Mouse (Mus musculus) hindbrain, embryonic 12.5 days (tissue): ENCODE results near the gene Helz2. TPM values are rescaled to one million over a fixed set of nuclear protein-coding genes. Genes with fewer than 3 reads are reported as not detected.

Experiments
- ATAC-seq: fragments of 200-750 bp; cut with Nextera tagmentation; 2 replicates; pipeline ENCODE4 v1.8.0; 2017; ENCODE audit warnings: moderate TSS enrichment; ENCODE audit not compliant: low FRiP score
- H3K27ac ChIP-seq: fragments of 300-500 bp; sonication (generic); 2 replicates; pipeline ENCODE4 v1.5.1; 2016; ENCODE audit warnings: mild to moderate bottlenecking
- H3K27me3 ChIP-seq: fragments of 300-500 bp; sonication (generic); 2 replicates; pipeline ENCODE4 v1.6.1; 2016; ENCODE audit warnings: mild to moderate bottlenecking
- H3K36me3 ChIP-seq: fragments of 300-500 bp; sonication (generic); 2 replicates; pipeline ENCODE4 v1.6.1; 2016; ENCODE audit warnings: mild to moderate bottlenecking
- H3K4me1 ChIP-seq: fragments of 300-500 bp; sonication (generic); 2 replicates; pipeline ENCODE4 v1.6.1; 2016
- H3K4me2 ChIP-seq: fragments of 300-500 bp; sonication (generic); replicated peaks from 2 replicates; pipeline ENCODE4 v1.6.1; 2016; ENCODE audit warnings: mild to moderate bottlenecking
- H3K4me3 ChIP-seq: fragments of 300-500 bp; sonication (generic); 2 replicates; pipeline ENCODE4 v1.5.1; 2016; ENCODE audit warnings: mild to moderate bottlenecking
- H3K9ac ChIP-seq: fragments of 300-500 bp; sonication (generic); 2 replicates; pipeline ENCODE4 v1.6.1; 2016; ENCODE audit warnings: mild to moderate bottlenecking, moderate library complexity
- H3K9me3 ChIP-seq: fragments of 300-500 bp; sonication (generic); replicated peaks from 2 replicates; pipeline ENCODE4 v1.6.1; 2016; ENCODE audit warnings: mild to moderate bottlenecking
- WGBS: fragments of 180-500 bp; shearing (Covaris S2); methylation state at CpG from one replicate; pipeline ENCODE4 v1.1.7; 2016; 5-methylcytosine and 5-hydroxymethylcytosine counted together
- polyA plus RNA-seq: library from polyadenylated mRNA; unstranded; fragments of >200 nt; fragmentation: Nextera tagmentation; extraction: Ambion mirVana; gene quantifications from 2 replicates; pipeline ENCODE4 v1.2.1, GENCODE M21; 2016

The Helz2 gene
- polyA plus RNA-seq, 1 experiment from 2014 or later: 0.81 TPM

DNA sequence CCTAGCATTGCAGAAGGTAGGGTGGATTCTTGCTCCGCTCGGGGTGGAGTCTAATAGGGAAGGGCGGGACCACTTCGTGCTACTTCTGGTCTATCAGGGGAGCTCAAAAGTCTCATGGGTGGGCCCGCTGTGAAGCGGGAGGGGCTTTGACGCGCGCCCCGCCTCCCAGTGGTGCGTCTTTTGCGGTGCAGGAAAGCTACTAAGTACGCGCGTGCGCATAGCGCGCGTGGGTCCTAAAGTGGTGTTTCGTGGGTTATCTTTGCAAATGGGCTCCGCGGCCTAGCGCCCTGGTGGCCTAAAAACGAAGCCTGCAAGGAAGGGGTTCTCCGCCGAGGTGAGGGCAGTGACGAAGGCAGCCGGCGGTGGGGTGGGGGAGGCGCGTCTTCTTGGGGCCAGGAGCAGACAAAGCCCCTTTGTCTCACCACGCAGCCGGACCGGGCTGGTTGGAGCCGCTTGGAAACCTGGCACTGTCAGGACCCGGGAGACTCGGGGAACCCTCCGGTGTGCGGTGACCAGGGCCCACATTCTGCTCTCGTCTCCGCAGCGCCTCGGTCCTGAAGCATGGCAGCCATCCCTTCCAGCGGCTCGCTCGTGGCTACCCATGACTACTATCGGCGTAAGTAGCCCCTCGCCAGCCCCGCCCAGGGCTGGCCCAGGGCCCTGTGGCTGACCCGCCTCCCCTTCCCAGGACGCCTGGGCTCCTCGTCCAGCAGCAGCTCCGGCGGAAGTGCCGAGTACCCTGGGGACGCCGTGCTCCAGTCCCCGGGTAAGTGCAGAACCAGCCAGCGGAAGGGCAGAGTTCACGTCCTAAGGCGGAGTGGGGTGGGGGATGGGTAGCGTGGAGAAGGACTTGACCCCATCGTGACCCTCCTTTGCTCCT is 54.5 kb downstream of the Helz2 start, which contains the start of gene Ppdpf:
Gene Ppdpf, plus strand, starts transcription at position 127 of the 880 bp plus-strand sequence.
- under 1% methylated on average over 63 of the region's 64 CpGs for WGBS
- Histone ChIP-seq H3K27me3 (no peaks in the 10 kb centered on the region), H3K4me3 (peak within 1 kb of the TSS; percentile 69), H3K36me3 (peaks cover 11% of the 10 kb centered on the region), H3K9me3 (no peaks in the 10 kb centered on the region), H3K4me1 (peaks cover 13% of the 10 kb centered on the region), H3K27ac (peak within 1 kb of the TSS; percentile 97), H3K4me2 (peak within 1 kb of the TSS; percentile 58), H3K9ac (peak within 1 kb of the TSS; percentile 93)
- ATAC-seq: peak; percentile 93

- Histone ChIP-seq H3K27me3 (no peaks in the 10 kb centered on the region), H3K36me3 (peaks cover 11% of the 10 kb centered on the region), H3K4me1 (peaks cover 13% of the 10 kb centered on the region), H3K9me3 (no peaks in the 10 kb centered on the region), H3K4me2 (peak overlapping the region; percentile 58), H3K27ac (peak overlapping the region; percentile 97), H3K9ac (peak overlapping the region; percentile 93), H3K4me3 (peak overlapping the region; percentile 69)
- ATAC-seq: peak; percentile 83
- WGBS: under 1% methylated on average over 14 of the region's 14 CpGs
Observed at GRCm38 (mm10) chr2:181186635-181187034, 55.2 kb downstream of the Helz2 start.

DNA sequence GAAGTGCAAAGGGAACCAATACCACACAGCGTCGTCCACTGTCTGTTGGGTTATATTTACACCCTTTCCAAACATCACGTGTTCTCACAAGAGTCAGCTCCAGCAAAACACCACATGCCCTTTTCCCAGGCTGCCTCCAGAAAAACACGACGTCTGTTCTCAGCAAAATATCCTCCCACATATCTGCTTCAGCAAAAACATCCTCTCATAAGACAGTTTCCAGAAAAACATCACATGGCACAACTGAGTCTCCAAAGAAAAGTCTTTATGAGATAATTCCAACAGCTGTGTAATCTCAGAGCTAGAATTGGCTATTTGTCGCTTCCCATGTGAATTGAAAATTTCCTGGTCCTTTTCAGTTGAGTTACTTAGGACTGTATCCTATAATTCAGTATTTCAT is 60.9 kb downstream of the Helz2 start:
- Histone ChIP-seq H3K4me1 (no peaks in the 10 kb centered on the region; the same call in 1 of the 2 replicates), H3K9me3 (no peaks in the 10 kb centered on the region), H3K4me2 (no peak overlapping the region), H3K4me3 (no peak overlapping the region), H3K36me3 (no peaks in the 10 kb centered on the region), H3K27ac (no peak overlapping the region), H3K27me3 (no peaks in the 10 kb centered on the region), H3K9ac (no peak overlapping the region)
- no peak for ATAC-seq
- WGBS: 87% methylated on average over 6 of the region's 6 CpGs

DNA sequence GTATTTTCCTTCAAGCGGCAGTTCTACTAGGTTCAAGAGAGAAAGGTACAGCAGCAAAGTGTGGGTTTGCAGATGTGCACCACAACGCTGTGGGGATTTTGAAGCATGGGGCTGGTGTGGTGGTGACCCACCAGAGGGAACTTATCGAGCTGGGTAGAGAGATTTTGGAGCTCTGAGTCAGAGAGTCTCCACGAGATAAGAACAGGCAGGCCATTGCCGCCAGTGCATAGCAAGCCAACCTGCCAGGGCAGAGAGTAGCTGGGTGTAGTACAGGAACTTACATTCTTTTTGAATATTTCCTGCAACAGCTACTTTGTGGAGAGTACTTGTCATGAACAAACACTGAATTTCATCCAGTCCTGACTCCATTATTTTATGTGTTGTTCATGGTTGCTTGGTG is 63.4 kb downstream of the Helz2 start:
- H3K9ac ChIP-seq: no peak overlapping the region
- H3K9me3 ChIP-seq: no peaks in the 10 kb centered on the region
- no peak for ATAC-seq
- no peaks in the 10 kb centered on the region for H3K36me3 ChIP-seq
- H3K4me1 ChIP-seq: no peaks in the 10 kb centered on the region
- H3K27me3 ChIP-seq: no peaks in the 10 kb centered on the region
- 84% methylated on average over 5 of the region's 5 CpGs for WGBS
- no peak overlapping the region for H3K4me3 ChIP-seq
- H3K27ac ChIP-seq: no peak overlapping the region
- no peak overlapping the region for H3K4me2 ChIP-seq

DNA sequence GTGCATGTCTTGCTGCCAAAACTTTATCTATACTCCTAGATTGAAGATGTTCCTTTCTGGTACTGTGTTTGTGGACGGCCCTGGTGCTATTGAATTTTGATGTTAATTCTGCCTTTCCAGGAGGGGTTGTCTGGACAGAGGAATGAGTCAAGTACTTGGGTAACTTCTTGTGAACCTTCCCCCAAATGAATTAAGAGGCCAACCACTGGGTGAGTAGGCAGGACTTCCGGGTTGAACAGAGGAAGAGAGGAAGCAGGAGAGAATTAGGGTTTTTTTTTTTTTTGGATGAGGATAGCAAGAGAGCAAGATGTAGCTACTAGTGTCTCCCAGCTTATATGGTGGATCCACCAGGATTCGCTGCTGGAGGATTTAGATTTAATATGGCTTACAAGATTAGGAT is 63.8 kb downstream of the Helz2 start:
- Histone ChIP-seq H3K9me3 (no peaks in the 10 kb centered on the region), H3K4me2 (no peak overlapping the region), H3K27ac (no peak overlapping the region), H3K4me1 (no peaks in the 10 kb centered on the region), H3K27me3 (no peaks in the 10 kb centered on the region), H3K4me3 (no peak overlapping the region), H3K9ac (no peak overlapping the region), H3K36me3 (no peaks in the 10 kb centered on the region)
- 83% methylated on average over 3 of the region's 3 CpGs for WGBS
- ATAC-seq: no peak

Other genes with a start within 250 kb of the Helz2 start
- gene Chrna4, start 198.5 kb downstream of the Helz2 start, polyA plus RNA-seq: 44.6 and 47.0 TPM in 2 replicates
- 41.7 and 43.1 TPM in 2 replicates for gene Kcnq2, start 106.7 kb downstream of the Helz2 start, polyA plus RNA-seq
- 2.3 and 2.5 TPM in 2 replicates for gene Eef1a2, start 85.0 kb downstream of the Helz2 start, polyA plus RNA-seq
- 388 and 419 TPM in 2 replicates for gene Ppdpf, start 54.8 kb downstream of the Helz2 start, polyA plus RNA-seq
- not detected in 2 replicates for gene Ptk6, start 39.2 kb downstream of the Helz2 start, polyA plus RNA-seq
- gene Srms, start 28.8 kb downstream of the Helz2 start, polyA plus RNA-seq: 0.08 TPM in 1 of 2 replicates, not detected in the other
- 0.15 TPM in 1 of 2 replicates, not detected in the other for gene Fndc11, start 22.0 kb downstream of the Helz2 start, polyA plus RNA-seq
- 21.9 and 22.5 TPM in 2 replicates for gene Gmeb2, start 46.0 kb upstream of the Helz2 start, polyA plus RNA-seq
- gene Stmn3, start 72.5 kb upstream of the Helz2 start, polyA plus RNA-seq: 502 and 505 TPM in 2 replicates
- gene Rtel1, start 77.7 kb upstream of the Helz2 start, polyA plus RNA-seq: 47.8 and 49.2 TPM in 2 replicates
- gene Zgpat, start 122.9 kb upstream of the Helz2 start, polyA plus RNA-seq: 71.7 and 74.7 TPM in 2 replicates
- gene Arfrp1, start 123.4 kb upstream of the Helz2 start, polyA plus RNA-seq: 68.5 and 76.6 TPM in 2 replicates
- 37.8 and 41.8 TPM in 2 replicates for gene Lime1, start 138.1 kb upstream of the Helz2 start, polyA plus RNA-seq
- 22.3 and 22.7 TPM in 2 replicates for gene Zbtb46, start 217.4 kb upstream of the Helz2 start, polyA plus RNA-seq